In the genomic region with DNA sequence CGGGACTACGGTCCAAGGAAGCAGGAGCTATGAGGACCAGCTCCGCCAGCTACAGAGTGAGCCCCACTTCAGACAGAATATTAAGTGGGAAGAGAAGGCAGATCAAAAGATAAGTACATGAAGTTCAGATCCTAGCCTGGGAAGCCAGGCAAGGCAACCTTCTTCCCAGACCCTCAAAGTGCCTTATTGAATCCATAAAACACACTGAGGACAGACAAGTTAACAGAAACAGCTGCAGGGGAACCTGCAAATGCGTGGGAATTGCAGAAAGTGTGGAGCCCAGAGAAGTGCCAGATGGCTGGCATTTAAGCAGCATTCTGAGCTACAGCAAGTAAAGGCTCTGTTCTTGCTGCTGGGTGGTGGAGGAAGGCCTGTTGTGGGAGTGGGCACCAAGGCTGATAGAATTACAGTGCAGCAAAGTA, we compare ENCODE assay signal across 9 mouse cellular contexts. TPM values are rescaled to one million over a fixed set of nuclear protein-coding genes. Genes with fewer than 3 reads are reported as not detected.
DNase-seq lines count a peak whose midpoint lies in the region; ATAC-seq lines count a peak whose summit lies in the region.
"Had no signal": no experiment of that assay in that cellular context is flagged by ENCODE, and none has a peak within 500 bp of the region (broad histone marks: within the 10 kb centered on the region; RNA-seq: fewer than 3 reads in every experiment).

No protein-coding gene starts in this region.

- WGBS in neural tube, embryonic 15.5 days, result 59% methylated on average over 4 of the region's 4 CpGs
- WGBS in limb, embryonic 12.5 days, result 52% methylated on average over 4 of the region's 4 CpGs

- H3K4me3 ChIP-seq in neural tube, embryonic 15.5 days (replicated peaks), result no peak overlapping the region
- no peak overlapping the region for H3K4me3 ChIP-seq in limb, embryonic 12.5 days (replicated peaks)

- no peaks in the 10 kb centered on the region for H3K36me3 ChIP-seq in neural tube, embryonic 15.5 days
- H3K36me3 ChIP-seq in limb, embryonic 12.5 days, result peaks cover 3% of the 10 kb centered on the region; the same call in 1 of the 2 replicates

- H3K9ac ChIP-seq in neural tube, embryonic 15.5 days (replicated peaks), result no peak overlapping the region
- no peak overlapping the region for H3K9ac ChIP-seq in limb, embryonic 12.5 days (replicated peaks)

- H3K27me3 ChIP-seq in neural tube, embryonic 15.5 days (replicated peaks), result no peaks in the 10 kb centered on the region
- no peaks in the 10 kb centered on the region for H3K27me3 ChIP-seq in limb, embryonic 12.5 days

- no peaks in the 10 kb centered on the region for H3K9me3 ChIP-seq in neural tube, embryonic 15.5 days (replicated peaks)
- no peaks in the 10 kb centered on the region for H3K9me3 ChIP-seq in limb, embryonic 12.5 days

- DNase-seq in neural tube, embryonic 10.5 days (ENCODE audit: extremely low spot score, low spot score), result no peak
- DNase-seq in frontal cortex, postnatal 10 days (ENCODE audit: low spot score in 2 of 2), result peak; percentile 44 to 62
- peak; percentile 87 for DNase-seq in telencephalon, adult 2 months (ENCODE audit: low read depth, low spot score)
- DNase-seq in Muller cell, postnatal 12 days (ENCODE audit: inconsistent ontology term), result no peak
- no peak for DNase-seq in natural killer cell, adult 2 months (ENCODE audit: low spot score in 2 of 2)
- no peak for DNase-seq in T-cell, adult 2 months (ENCODE audit: low spot score)
- DNase-seq: spleen, adult 18-20 months had no signal

- no peak overlapping the region for H3K4me2 ChIP-seq in neural tube, embryonic 15.5 days
- no peak overlapping the region for H3K4me2 ChIP-seq in limb, embryonic 12.5 days

- H3K27ac ChIP-seq in neural tube, embryonic 15.5 days (replicated peaks), result peak overlapping the region; percentile 58
- 0 out of 2 replicates have a peak overlapping the region, but pooled peaks have one; percentile 7 for H3K27ac ChIP-seq in limb, embryonic 12.5 days

- ATAC-seq in neural tube, embryonic 15.5 days (ENCODE audit: low FRiP score), result no peak
- no peak for ATAC-seq in limb, embryonic 12.5 days (ENCODE audit: insufficient number of reproducible peaks, insufficient read depth, low FRiP score, low TSS enrichment, low read depth)

- H3K4me1 ChIP-seq in neural tube, embryonic 15.5 days, result peaks cover 13% of the 10 kb centered on the region
- H3K4me1 ChIP-seq in limb, embryonic 12.5 days (replicated peaks), result peaks cover 8% of the 10 kb centered on the region

RNA-seq across cellular contexts. Expression of a gene that starts 34.9 kb away (rescaled TPM):
- 686 and 775 TPM in 2 replicates for polyA plus RNA-seq in neural tube, embryonic 15.5 days (2015; fragmentation: Nextera tagmentation; extraction: Ambion mirVana)
- polyA plus RNA-seq in limb, embryonic 12.5 days (2016; fragmentation: Nextera tagmentation; extraction: Ambion mirVana), result 187 and 188 TPM in 2 replicates

Comparison
In these comparisons a context has a peak if more than half of its experiments do, and no peak if none do; other contexts are left out.
1. DNase-seq: peak in frontal cortex, postnatal 10 days (2 of 2) and telencephalon, adult 2 months (single experiment); none in neural tube, embryonic 10.5 days (single experiment), Muller cell, postnatal 12 days (single experiment), natural killer cell, adult 2 months (0 of 2) and T-cell, adult 2 months (single experiment).